7 mouse cellular contexts compared by ENCODE assay signal in the genomic region with DNA sequence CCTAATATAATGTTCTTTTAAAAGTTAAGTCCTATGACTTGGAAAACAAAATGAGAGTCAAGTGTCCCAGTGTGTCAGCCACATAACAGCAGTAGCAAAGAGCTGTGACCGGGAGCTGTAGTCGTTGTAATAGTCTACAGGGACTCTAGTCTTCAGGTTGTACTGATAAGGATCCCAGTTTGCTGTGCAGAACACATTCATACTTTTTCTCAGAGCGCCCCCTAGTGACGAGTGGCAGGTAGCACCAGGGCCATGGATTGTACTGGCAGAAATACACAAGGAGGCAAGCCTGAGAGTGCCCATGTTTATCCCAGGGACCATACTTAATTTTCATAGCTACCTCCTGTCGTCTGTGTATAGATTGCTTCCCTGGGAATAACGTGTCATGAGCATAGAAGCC. TPM values are rescaled to one million over a fixed set of nuclear protein-coding genes. Genes with fewer than 3 reads are reported as not detected.
A peak's percentile ranks its signal among the peaks of the same experiment; 100 is the strongest.
DNase-seq lines count a peak whose midpoint lies in the region; ATAC-seq lines count a peak whose summit lies in the region.

No protein-coding gene starts in this region.

- no peaks in the 10 kb centered on the region for H3K27me3 ChIP-seq in midbrain, embryonic 10.5 days (ENCODE audit: low read depth, poor library complexity, severe bottlenecking)

- H3K9me3 ChIP-seq in midbrain, embryonic 10.5 days (replicated peaks): no peaks in the 10 kb centered on the region

- no peaks in the 10 kb centered on the region for H3K4me1 ChIP-seq in midbrain, embryonic 10.5 days

- 14% methylated on average over 6 of the region's 6 CpGs for WGBS in midbrain, embryonic 10.5 days

- no peak overlapping the region for H3K27ac ChIP-seq in midbrain, embryonic 10.5 days (replicated peaks)

- no peak overlapping the region for H3K4me3 ChIP-seq in midbrain, embryonic 10.5 days

- ATAC-seq in inflammation-experienced regulatory T-cells, adult 6 months: peak; percentile 61

- intact Hi-C loops in left cerebral cortex, postnatal 10 days (cut with DNase I): loop anchor here (10.0 kb wide), 2 partner anchors 273 to 893 kb away; no protein-coding TSS in a partner anchor

- peak; percentile 57 to 93 for DNase-seq in adrenal gland, adult (ENCODE audit: inconsistent age in 2 of 2, low spot score in 1 of 2)
- DNase-seq in cerebellum, postnatal 4 days (ENCODE audit: low spot score in 2 of 2): peak; percentile 46 to 73
- DNase-seq in gastrocnemius, adult 8-10 months (ENCODE audit: low spot score in 2 of 2): peak; percentile 15 to 38
- peak; percentile 71 to 74 for DNase-seq in left cerebral cortex, postnatal 10 days (ENCODE audit: extremely low spot score in 1 of 2, low spot score in 2 of 2)
- DNase-seq in midbrain, embryonic 10.5 days (ENCODE audit: low spot score): peak; percentile 70
- DNase-seq in skeletal muscle tissue, adult 2 months (ENCODE audit: low read depth, low spot score): peak; percentile 49

- no peaks in the 10 kb centered on the region for H3K36me3 ChIP-seq in midbrain, embryonic 10.5 days

RNA-seq across cellular contexts. Expression of a gene that starts 35.0 kb away (rescaled TPM):
- under 1 TPM in 3 of 4 experiments, not detected in 1; 0.04 to 0.08 (median 0.05) TPM for total RNA-seq in gastrocnemius, adult 8-10 months (2022)
- polyA plus RNA-seq in inflammation-experienced regulatory T-cells, adult 6 months (2017; shearing (Covaris generic)): 10 to 100 TPM; 12.4 to 15.1 (median 12.6) TPM
- 1 to 10 TPM; 5.7 to 7.8 TPM for total RNA-seq in left cerebral cortex, postnatal 10 days (2021)
- polyA plus RNA-seq in midbrain, embryonic 10.5 days (2016; fragmentation: Nextera tagmentation; extraction: Ambion mirVana): 3.2 and 3.6 TPM in 2 replicates

Comparison
In these comparisons a context has a peak if more than half of its experiments do, and no peak if none do; other contexts are left out.
1. RNA of a gene that starts 35.0 kb away (total RNA-seq): 5.7 to 7.8 TPM in left cerebral cortex, postnatal 10 days; 0.04 to 0.08 TPM in gastrocnemius, adult 8-10 months; every median in the first group is over 4 times any median in the second.
2. Peak in every context shown above with its lines, with median percentiles within 50 percentile points of each other: DNase-seq.